Mouse (Mus musculus) cortical plate, adult 2 months (tissue): ENCODE measurements around the gene Naaladl2.

Experiments
- CTCF ChIP-seq: fragments of 200-500 bp; IDR thresholded peaks from 2 replicates; pipeline ENCODE4 v1.5.1; 2011; ENCODE audit warnings: mild to moderate bottlenecking, control low read depth, low read length; ENCODE audit not compliant: insufficient read depth; ENCODE audit errors: extremely low read depth
- POLR2A ChIP-seq: fragments of 200-500 bp; IDR thresholded peaks from 2 replicates; pipeline ENCODE4 v1.6.1; 2011; ENCODE audit warnings: mild to moderate bottlenecking, low read length, control low read depth; ENCODE audit not compliant: insufficient read depth; ENCODE audit errors: extremely low read depth

DNA sequence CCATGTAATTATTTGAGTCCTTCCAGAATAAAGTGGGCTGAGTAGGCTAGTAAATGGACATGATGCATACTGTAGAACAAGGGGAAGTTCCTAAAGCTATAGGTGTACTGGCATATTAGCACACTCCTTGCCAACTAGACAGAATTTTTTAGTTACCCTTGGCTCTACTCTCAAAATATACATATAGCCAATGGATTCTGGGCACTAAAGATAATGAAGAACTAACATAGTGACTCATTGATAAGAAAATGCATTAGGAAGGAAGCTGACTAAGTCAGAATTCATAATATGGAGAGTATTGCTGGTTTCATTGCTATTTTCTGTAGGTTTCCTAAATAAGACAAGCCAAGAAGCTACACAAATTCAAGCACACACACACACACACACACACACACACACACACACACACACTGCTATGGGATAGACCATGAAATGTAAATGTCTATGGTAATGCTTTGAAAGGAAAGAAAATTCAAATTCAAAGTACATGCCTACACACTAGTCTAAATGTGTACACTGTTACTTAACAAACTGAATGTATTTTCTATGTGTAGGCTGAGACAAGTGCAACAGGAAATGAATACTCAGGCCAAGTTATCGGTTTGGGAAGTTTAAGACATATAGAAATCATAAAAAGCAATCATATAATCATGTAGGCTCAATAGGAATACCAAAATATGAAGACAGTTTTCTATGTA, 356.5 kb downstream of the Naaladl2 start:
- TF ChIP-seq POLR2A = no peak
- TF ChIP-seq CTCF = no peak
